Mouse (Mus musculus) kidney, postnatal 0 days (tissue): ENCODE measurements around the gene Rsph14. TPM values are rescaled to one million over a fixed set of nuclear protein-coding genes. Genes with fewer than 3 reads are reported as not detected.

ENCODE experiments used
- ATAC-seq: fragments of 200-750 bp; cut with Nextera tagmentation; replicated peaks from 2 replicates; pipeline ENCODE4 v1.8.0; 2017; ENCODE audit warnings: low read depth, moderate number of reproducible peaks, moderate TSS enrichment, moderate library complexity; ENCODE audit not compliant: low FRiP score
- DNase-seq: peaks from one replicate; pipeline ENCODE4 v3.0.0-alpha.2; 2016; ENCODE audit warnings: low spot score
- H3K27ac ChIP-seq: fragments of 300-500 bp; sonication (generic); 2 replicates; pipeline ENCODE4 v1.5.1; 2014; ENCODE audit warnings: mild to moderate bottlenecking
- H3K27me3 ChIP-seq: fragments of 300-500 bp; sonication (generic); 2 replicates; pipeline ENCODE4 v1.6.1; 2014; ENCODE audit warnings: low read length, mixed read lengths; ENCODE audit not compliant: insufficient read depth
- H3K36me3 ChIP-seq: fragments of 300-500 bp; sonication (generic); 2 replicates; pipeline ENCODE4 v1.6.1; 2014; ENCODE audit warnings: low read length, mixed read lengths; ENCODE audit not compliant: insufficient read depth
- H3K4me1 ChIP-seq: fragments of 300-500 bp; sonication (generic); replicated peaks from 2 replicates; pipeline ENCODE4 v1.6.1; 2014; ENCODE audit warnings: antibody characterized with exemption, low read length, mixed read lengths; ENCODE audit not compliant: insufficient read depth
- H3K4me2 ChIP-seq: fragments of 300-500 bp; sonication (generic); 2 replicates; pipeline ENCODE4 v1.6.1; 2014; ENCODE audit warnings: mild to moderate bottlenecking, low read length, moderate library complexity, mixed read lengths
- H3K4me3 ChIP-seq: fragments of 300-500 bp; sonication (generic); replicated peaks from 2 replicates; pipeline ENCODE4 v1.5.1; 2014; ENCODE audit warnings: low read depth, low read length
- H3K9ac ChIP-seq: fragments of 300-500 bp; sonication (generic); 2 replicates; pipeline ENCODE4 v1.6.1; 2014; ENCODE audit warnings: low read depth, low read length
- H3K9me3 ChIP-seq: fragments of 300-500 bp; sonication (generic); replicated peaks from 2 replicates; pipeline ENCODE4 v1.6.1; 2016; ENCODE audit warnings: low read length, inconsistent platforms, mixed read lengths
- CTCF ChIP-seq: IDR thresholded peaks from 2 replicates; pipeline ENCODE4 v1.5.1; 2016; ENCODE audit warnings: antibody characterized with exemption, low read depth, mild to moderate bottlenecking, moderate library complexity
- WGBS: fragments of 180-500 bp; shearing (Covaris S2); extraction: QIAGEN DNeasy Blood & Tissue Kit; methylation state at CpG from one replicate; pipeline ENCODE4 v1.1.7; 2014; 5-methylcytosine and 5-hydroxymethylcytosine counted together
- polyA plus RNA-seq: library from polyadenylated mRNA; unstranded; fragments of >200 nt; fragmentation: Nextera tagmentation; extraction: Ambion mirVana; gene quantifications from 2 replicates; pipeline ENCODE4 v1.2.1, GENCODE M21; 2015

Rsph14 gene
- polyA plus RNA-seq, 1 experiment from 2014 or later, result not detected

DNA sequence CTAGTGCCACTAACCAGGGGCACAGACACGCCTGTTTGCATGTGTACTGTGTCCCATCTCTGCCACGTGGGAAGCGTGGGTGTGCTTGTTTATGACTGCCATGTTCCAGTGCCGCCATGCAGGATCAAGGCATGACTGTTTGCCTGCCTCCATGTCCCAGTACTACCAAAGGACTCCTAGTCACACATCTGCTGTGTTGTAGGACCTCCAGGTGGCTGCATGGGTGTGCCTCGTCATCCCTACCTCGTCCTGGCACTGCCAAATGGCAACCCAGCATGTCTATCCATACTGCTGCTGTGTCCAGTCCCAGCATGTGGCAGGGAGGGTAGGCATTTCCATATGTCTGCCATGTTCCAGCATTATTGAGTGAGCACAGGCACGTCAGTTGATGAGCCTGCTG, 104.1 kb downstream of the Rsph14 start:
- ATAC-seq, result no peak
- H3K27me3 ChIP-seq, result no peaks in the 10 kb centered on the region
- WGBS, result 81% methylated on average over 7 of the region's 7 CpGs
- no peak overlapping the region for H3K4me2 ChIP-seq
- no peak overlapping the region for H3K9ac ChIP-seq
- no peaks in the 10 kb centered on the region for H3K4me1 ChIP-seq
- no peaks in the 10 kb centered on the region for H3K9me3 ChIP-seq
- no peak overlapping the region for H3K4me3 ChIP-seq
- no peaks in the 10 kb centered on the region for H3K36me3 ChIP-seq
- no peak for TF ChIP-seq CTCF
- no peak overlapping the region for H3K27ac ChIP-seq
- DNase-seq, result no peak

DNA sequence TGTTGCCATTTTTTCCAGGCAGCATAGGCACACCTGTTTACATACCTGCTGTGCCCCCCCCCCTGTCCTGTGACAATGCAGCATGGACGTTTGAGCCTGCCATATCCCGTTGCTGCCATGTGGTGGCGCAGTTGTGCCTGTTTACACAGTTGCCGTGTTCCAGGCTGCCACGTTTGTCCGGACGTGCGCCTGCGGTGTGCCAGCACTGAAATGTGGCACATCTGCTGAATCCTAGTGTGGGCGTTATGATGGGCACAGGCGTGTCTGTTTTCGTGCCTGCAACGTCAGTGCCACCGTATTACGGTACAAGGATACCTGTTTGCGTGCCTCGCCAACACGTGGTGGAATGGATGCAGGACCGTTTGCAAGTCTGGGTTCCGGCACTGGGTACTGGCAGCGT, 107.1 kb downstream of the Rsph14 start:
- ATAC-seq (peak; percentile 6; the same call in 1 of the 2 replicates), DNase-seq (peak; percentile 25)
- Histone ChIP-seq H3K9ac (no peak overlapping the region), H3K27ac (no peak overlapping the region), H3K4me3 (no peak overlapping the region; the same call in 1 of the 2 replicates), H3K27me3 (no peaks in the 10 kb centered on the region), H3K9me3 (no peaks in the 10 kb centered on the region), H3K4me2 (peak overlapping the region; percentile 8; the same call in 1 of the 2 replicates), H3K4me1 (no peaks in the 10 kb centered on the region), H3K36me3 (no peaks in the 10 kb centered on the region)
- peak; percentile 69 for TF ChIP-seq CTCF
- 18% methylated on average over 21 of the region's 21 CpGs for WGBS

DNA sequence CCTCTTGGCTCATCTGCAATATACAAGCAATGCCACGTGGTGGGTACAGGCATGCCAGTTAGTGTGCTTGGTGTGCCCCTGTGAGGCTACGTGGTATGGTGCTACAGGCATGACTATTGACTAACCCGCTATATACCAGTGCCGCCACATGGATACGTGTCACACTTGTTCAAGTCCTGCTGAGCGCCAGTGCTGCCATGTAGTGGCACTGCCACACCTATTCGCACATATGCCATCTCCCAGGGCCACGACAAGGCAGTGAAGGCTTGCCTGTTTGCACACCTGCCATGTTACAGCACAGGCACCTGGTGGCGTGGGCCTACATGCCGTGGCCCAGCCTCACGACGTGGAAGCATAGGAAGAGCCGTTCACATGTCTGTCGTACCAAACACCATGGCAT, 108.1 kb downstream of the Rsph14 start:
- no peak for DNase-seq

DNA sequence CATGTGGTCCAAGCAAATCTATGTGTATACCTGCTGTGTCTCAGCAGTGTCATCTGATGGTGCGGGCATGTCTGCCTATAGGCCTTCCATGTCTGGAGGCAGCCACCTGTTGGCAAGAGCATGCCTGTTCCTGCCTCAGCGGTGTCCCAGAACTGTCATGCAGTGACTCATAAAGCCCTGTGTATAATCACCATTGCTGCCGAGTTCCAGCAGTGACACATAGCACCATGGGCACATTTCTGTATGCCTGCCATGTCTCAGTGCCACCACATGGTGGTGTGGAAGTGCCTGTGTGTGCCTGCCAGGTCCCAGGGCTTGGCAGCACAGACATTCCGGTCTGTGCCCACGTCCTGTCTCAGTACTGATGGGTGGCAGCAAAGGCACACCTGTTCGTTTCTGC, 109.6 kb downstream of the Rsph14 start:
- peak; percentile 60 for ATAC-seq
- Histone ChIP-seq H3K9ac (no peak overlapping the region), H3K9me3 (no peaks in the 10 kb centered on the region), H3K27me3 (no peaks in the 10 kb centered on the region), H3K4me3 (no peak overlapping the region), H3K4me2 (no peak overlapping the region), H3K4me1 (no peaks in the 10 kb centered on the region), H3K27ac (no peak overlapping the region), H3K36me3 (no peaks in the 10 kb centered on the region)
- DNase-seq, result peak; percentile 44
- 61% methylated on average over 6 of the region's 6 CpGs for WGBS
- peak; percentile 67 for TF ChIP-seq CTCF

More for the DNA sequence above, 108.1 kb downstream of the Rsph14 start:
- Histone ChIP-seq H3K9me3 (no peaks in the 10 kb centered on the region), H3K4me1 (no peaks in the 10 kb centered on the region), H3K4me2 (no peak overlapping the region), H3K9ac (no peak overlapping the region), H3K36me3 (no peaks in the 10 kb centered on the region), H3K27ac (no peak overlapping the region), H3K27me3 (no peaks in the 10 kb centered on the region), H3K4me3 (no peak overlapping the region)
- no peak for ATAC-seq
- no peak for TF ChIP-seq CTCF
- WGBS, result 89% methylated on average over 14 of the region's 14 CpGs

DNA sequence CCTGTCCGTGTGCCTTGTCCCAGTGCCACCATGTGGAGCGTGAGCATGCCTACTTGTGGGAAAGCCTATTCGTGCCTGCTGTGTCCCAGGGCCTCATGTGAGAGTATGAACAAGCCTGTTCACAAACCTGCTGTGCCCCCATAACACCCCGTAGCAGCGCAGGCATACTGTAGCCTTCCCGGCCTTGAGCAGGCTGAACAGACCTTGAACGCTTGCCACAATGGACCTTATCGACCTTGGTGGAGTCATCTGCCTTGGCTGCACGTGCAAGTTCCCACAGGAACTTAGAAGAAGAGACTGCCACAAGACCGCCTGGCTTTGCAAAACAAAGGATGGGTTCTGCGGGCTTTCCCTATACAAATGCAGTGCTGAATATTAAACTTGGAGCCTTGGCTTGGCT, 110.8 kb downstream of the Rsph14 start:
- no peaks in the 10 kb centered on the region for H3K9me3 ChIP-seq
- ATAC-seq (no peak), DNase-seq (no peak)
- H3K4me1 ChIP-seq, result no peaks in the 10 kb centered on the region
- no peak overlapping the region for H3K9ac ChIP-seq
- H3K27me3 ChIP-seq, result no peaks in the 10 kb centered on the region
- WGBS, result 85% methylated on average over 11 of the region's 11 CpGs
- no peak overlapping the region for H3K27ac ChIP-seq
- no peak overlapping the region for H3K4me3 ChIP-seq
- no peak overlapping the region for H3K4me2 ChIP-seq
- H3K36me3 ChIP-seq, result no peaks in the 10 kb centered on the region
- no peak for TF ChIP-seq CTCF

DNA sequence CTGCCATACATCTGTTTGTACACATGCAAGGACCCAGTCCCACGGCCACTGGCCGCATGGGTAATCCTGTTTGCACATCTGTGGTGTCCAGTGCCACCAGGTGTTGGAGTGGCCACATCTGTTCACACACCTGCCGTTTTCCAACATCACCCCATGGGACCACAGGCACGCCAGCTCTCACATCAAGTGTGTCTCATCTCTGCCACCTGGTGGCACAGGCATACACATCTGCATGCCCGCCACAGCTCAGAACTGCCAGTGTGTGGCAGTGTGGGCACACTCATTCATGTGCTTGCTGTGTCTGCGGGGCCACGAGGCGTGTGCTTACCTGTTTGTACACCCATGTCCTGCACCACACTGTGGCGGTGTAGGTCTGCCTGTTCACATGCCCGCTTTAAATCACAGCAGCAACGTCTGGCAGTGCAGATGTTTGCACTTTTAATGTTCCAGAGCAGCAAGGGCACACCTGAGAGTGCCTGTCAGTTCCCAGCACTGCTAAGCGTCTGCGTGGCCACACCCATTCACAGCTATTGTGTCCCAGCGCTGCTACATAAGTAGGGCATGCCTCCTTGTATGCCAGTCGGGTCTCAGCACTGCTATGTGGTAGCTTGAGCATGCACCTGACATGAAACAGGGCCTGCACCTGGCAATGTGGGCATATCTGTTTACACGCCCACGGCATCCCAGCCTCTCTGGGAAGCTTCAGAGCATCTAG, 111.4 kb downstream of the Rsph14 start:
- peak; percentile 97 for TF ChIP-seq CTCF
- no peaks in the 10 kb centered on the region for H3K36me3 ChIP-seq
- H3K27me3 ChIP-seq, result no peaks in the 10 kb centered on the region
- 35% methylated on average over 17 of the region's 17 CpGs for WGBS
- no peak overlapping the region for H3K27ac ChIP-seq
- no peak overlapping the region for H3K9ac ChIP-seq
- H3K4me3 ChIP-seq, result no peak overlapping the region
- ATAC-seq (peak; percentile 50; the same call in 1 of the 2 replicates), DNase-seq (peak; percentile 67)
- no peaks in the 10 kb centered on the region for H3K4me1 ChIP-seq
- no peaks in the 10 kb centered on the region for H3K9me3 ChIP-seq
- no peak overlapping the region for H3K4me2 ChIP-seq

DNA sequence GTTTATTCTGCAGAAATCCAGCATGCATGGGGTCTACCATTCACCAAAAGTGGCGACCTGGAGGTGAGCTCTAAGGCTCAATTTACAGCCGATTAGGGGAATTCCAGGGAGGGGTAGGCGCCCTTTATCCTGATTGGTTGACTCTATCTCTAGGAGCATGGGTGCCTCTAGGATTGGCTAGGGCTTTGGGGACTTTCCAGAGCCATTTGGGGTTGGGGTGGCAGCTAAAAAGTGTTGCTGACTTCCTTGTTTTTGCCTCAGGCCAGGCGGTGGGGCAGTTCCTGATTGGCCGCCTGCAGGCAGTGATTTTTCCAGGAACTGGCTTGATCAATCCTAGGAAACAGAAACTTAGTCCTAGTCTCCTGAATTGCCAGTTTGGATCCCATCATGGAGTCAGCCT, 113.1 kb downstream of the Rsph14 start:
- H3K9me3 ChIP-seq, result no peaks in the 10 kb centered on the region
- no peak for ATAC-seq

More for the DNA sequence above, 113.1 kb downstream of the Rsph14 start:
- no peak overlapping the region for H3K9ac ChIP-seq
- no peak overlapping the region for H3K4me3 ChIP-seq
- 31% methylated on average over 5 of the region's 5 CpGs for WGBS
- no peak for DNase-seq
- no peak for TF ChIP-seq CTCF
- H3K27me3 ChIP-seq, result no peaks in the 10 kb centered on the region
- H3K4me1 ChIP-seq, result no peaks in the 10 kb centered on the region
- H3K36me3 ChIP-seq, result no peaks in the 10 kb centered on the region
- no peak overlapping the region for H3K27ac ChIP-seq
- H3K4me2 ChIP-seq, result no peak overlapping the region
